Mouse (Mus musculus) MEL (cell line): ENCODE results near the gene Rest. TPM values are rescaled to one million over a fixed set of nuclear protein-coding genes. Genes with fewer than 3 reads are reported as not detected.
A peak's percentile ranks its signal among the peaks of the same experiment; 100 is the strongest.

Source experiments
- DNase-seq: peaks from one replicate; pipeline ENCODE4 v3.0.0; 2011; ENCODE audit warnings: low read depth, low spot score
- H3K27ac ChIP-seq: 2 replicates; pipeline ENCODE4 v1.5.1; 2012; ENCODE audit warnings: low read depth, mild to moderate bottlenecking, control low read depth, low read length, moderate library complexity; ENCODE audit not compliant: control insufficient read depth
- H3K27me3 ChIP-seq, 2 experiments: fragments of 150-350 bp in 1 of 2; sonication (generic) in 1 of 2; 2 replicates each; pipeline ENCODE4 v1.6.1; 2012; ENCODE audit warnings: low read length in 2 of 2, mild to moderate bottlenecking in 2 of 2, improper control_type of control experiment in 1 of 2, moderate library complexity in 1 of 2; ENCODE audit not compliant: insufficient read depth in 2 of 2, control insufficient read depth in 1 of 2
- H3K36me3 ChIP-seq, 2 experiments: 2 replicates each; pipeline ENCODE4 v1.6.1; 2012 to 2014; ENCODE audit warnings: low read length in 2 of 2, improper control_type of control experiment in 1 of 2, inconsistent platforms in 1 of 2, mild to moderate bottlenecking in 1 of 2; ENCODE audit not compliant: insufficient read depth in 2 of 2, control insufficient read depth in 1 of 2
- H3K4me1 ChIP-seq, 2 experiments: fragments of 150-350 bp in 1 of 2; sonication (generic) in 1 of 2; 2 replicates each; pipeline ENCODE4 v1.6.1; 2012; ENCODE audit warnings: low read length in 2 of 2, improper control_type of control experiment in 1 of 2, mild to moderate bottlenecking in 1 of 2; ENCODE audit not compliant: insufficient read depth in 2 of 2, control insufficient read depth in 1 of 2
- H3K4me3 ChIP-seq, 2 experiments: fragments of 150-350 bp in 1 of 2; sonication (generic) in 1 of 2; 2 replicates each; pipeline ENCODE4 v1.5.1; 2012; ENCODE audit warnings: low read depth in 2 of 2, low read length in 2 of 2, mild to moderate bottlenecking in 2 of 2, moderate library complexity in 2 of 2, control low read depth in 1 of 2, improper control_type of control experiment in 1 of 2; ENCODE audit not compliant: control insufficient read depth in 1 of 2, insufficient read depth in 1 of 2
- H3K79me2 ChIP-seq: 2 replicates; pipeline ENCODE4 v1.6.1; 2012; ENCODE audit warnings: mild to moderate bottlenecking, low read length, moderate library complexity; ENCODE audit not compliant: control insufficient read depth, poor library complexity, insufficient read depth
- H3K9ac ChIP-seq: 2 replicates; pipeline ENCODE4 v1.6.1; 2012; ENCODE audit warnings: low read depth, mild to moderate bottlenecking, control low read depth, low read length, moderate library complexity; ENCODE audit not compliant: control insufficient read depth, poor library complexity, severe bottlenecking
- H3K9me3 ChIP-seq: fragments of 150-350 bp; sonication (generic); replicated peaks from 2 replicates; pipeline ENCODE4 v1.6.1; 2012; ENCODE audit warnings: mild to moderate bottlenecking, low read length, improper control_type of control experiment, moderate library complexity; ENCODE audit not compliant: insufficient read depth
- BHLHE40 ChIP-seq: IDR thresholded peaks from 2 replicates; pipeline ENCODE4 v1.6.1; 2012; ENCODE audit warnings: low read depth, mild to moderate bottlenecking, inconsistent platforms, low read length, improper control_type of control experiment, borderline replicate concordance
- CHD2 ChIP-seq: IDR thresholded peaks from 2 replicates; pipeline ENCODE4 v1.6.1; 2011; ENCODE audit warnings: low read length, improper control_type of control experiment
- CTCF ChIP-seq, 3 experiments: IDR thresholded peaks in 2 of 3; conservative IDR thresholded peaks in 1 of 3; 2 replicates each; pipeline ENCODE4 v1.5.1; 2011 to 2012; ENCODE audit warnings: low read length in 3 of 3, low read depth in 2 of 3, mild to moderate bottlenecking in 2 of 3, improper control_type of control experiment in 1 of 3, inconsistent platforms in 1 of 3, mixed read lengths in 1 of 3, moderate library complexity in 1 of 3; ENCODE audit not compliant: control insufficient read depth in 1 of 3, insufficient read depth in 1 of 3, poor library complexity in 1 of 3, severe bottlenecking in 1 of 3
- ELF1 ChIP-seq: IDR thresholded peaks from 2 replicates; pipeline ENCODE4 v1.6.1; 2014; ENCODE audit warnings: low read depth, mild to moderate bottlenecking, inconsistent platforms, low read length, improper control_type of control experiment, moderate library complexity
- ETS1 ChIP-seq: IDR thresholded peaks from 2 replicates; pipeline ENCODE4 v1.6.1; 2012; ENCODE audit warnings: low read depth, mild to moderate bottlenecking, inconsistent platforms, low read length, improper control_type of control experiment, moderate library complexity
- GATA1 ChIP-seq: IDR thresholded peaks from 2 replicates; pipeline ENCODE4 v1.6.1; 2011; ENCODE audit warnings: low read depth, low read length, improper control_type of control experiment
- HCFC1 ChIP-seq: IDR thresholded peaks from 2 replicates; pipeline ENCODE4 v1.6.1; 2012; ENCODE audit warnings: low read depth, mild to moderate bottlenecking, inconsistent platforms, low read length, improper control_type of control experiment, moderate library complexity
- JUND ChIP-seq: IDR thresholded peaks from 2 replicates; pipeline ENCODE4 v1.6.1; 2011; ENCODE audit warnings: low read depth, mild to moderate bottlenecking, improper control_type of control experiment, low read length
- KAT2A ChIP-seq: conservative IDR thresholded peaks from 2 replicates; pipeline ENCODE4 v1.6.1; 2012; ENCODE audit warnings: low read depth, low read length, improper control_type of control experiment, inconsistent platforms
- MAX ChIP-seq: IDR thresholded peaks from 2 replicates; pipeline ENCODE4 v1.6.1; 2011; ENCODE audit warnings: low read length, improper control_type of control experiment
- MAZ ChIP-seq: IDR thresholded peaks from 2 replicates; pipeline ENCODE4 v1.6.1; 2012; ENCODE audit warnings: low read depth, mild to moderate bottlenecking, inconsistent platforms, low read length, improper control_type of control experiment
- MXI1 ChIP-seq: IDR thresholded peaks from 2 replicates; pipeline ENCODE4 v1.6.1; 2011; ENCODE audit warnings: mild to moderate bottlenecking, low read depth, low read length, improper control_type of control experiment
- NELFE ChIP-seq: IDR thresholded peaks from 2 replicates; pipeline ENCODE4 v1.6.1; 2011; ENCODE audit warnings: low read depth, low read length, improper control_type of control experiment
- NRF1 ChIP-seq: IDR thresholded peaks from 2 replicates; pipeline ENCODE4 v1.6.1; 2014; ENCODE audit warnings: low read depth, mild to moderate bottlenecking, inconsistent platforms, low read length, improper control_type of control experiment, moderate library complexity; ENCODE audit not compliant: poor library complexity, insufficient read depth, severe bottlenecking
- POLR2A ChIP-seq, 2 experiments: IDR thresholded peaks; 2 replicates each; pipeline ENCODE4 v1.6.1; 2011 to 2012; ENCODE audit warnings: low read length in 2 of 2, mild to moderate bottlenecking in 2 of 2, control low read depth in 1 of 2, improper control_type of control experiment in 1 of 2, low read depth in 1 of 2, moderate library complexity in 1 of 2; ENCODE audit not compliant: control insufficient read depth in 1 of 2, insufficient read depth in 1 of 2, poor library complexity in 1 of 2
- POLR2AphosphoS2 ChIP-seq: IDR thresholded peaks from 2 replicates; pipeline ENCODE4 v1.6.1; 2011; ENCODE audit warnings: low read length, improper control_type of control experiment
- POLR2AphosphoS5 ChIP-seq: IDR thresholded peaks from 2 replicates; pipeline ENCODE4 v1.6.1; 2012; ENCODE audit warnings: low read depth, borderline replicate concordance, mild to moderate bottlenecking, inconsistent platforms, low read length, moderate library complexity, mixed read lengths
- RAD21 ChIP-seq: IDR thresholded peaks from 2 replicates; pipeline ENCODE4 v1.6.1; 2011; ENCODE audit warnings: mild to moderate bottlenecking, low read depth, low read length, improper control_type of control experiment
- RCOR1 ChIP-seq: IDR thresholded peaks from 2 replicates; pipeline ENCODE4 v1.6.1; 2012; ENCODE audit warnings: low read depth, mild to moderate bottlenecking, inconsistent platforms, low read length, improper control_type of control experiment
- SIN3A ChIP-seq: IDR thresholded peaks from 2 replicates; pipeline ENCODE4 v1.6.1; 2012; ENCODE audit warnings: low read length, improper control_type of control experiment, inconsistent platforms
- TAL1 ChIP-seq: IDR thresholded peaks from 2 replicates; pipeline ENCODE4 v1.6.1; 2012; ENCODE audit warnings: mild to moderate bottlenecking, inconsistent platforms, low read length, moderate library complexity, mixed read lengths
- TCF12 ChIP-seq: IDR thresholded peaks from 2 replicates; pipeline ENCODE4 v1.6.1; 2014; ENCODE audit warnings: low read depth, mild to moderate bottlenecking, inconsistent platforms, low read length, improper control_type of control experiment, moderate library complexity
- UBTF ChIP-seq: IDR thresholded peaks from 2 replicates; pipeline ENCODE4 v1.6.1; 2012; ENCODE audit warnings: low read depth, mild to moderate bottlenecking, inconsistent platforms, low read length, improper control_type of control experiment, moderate library complexity, borderline replicate concordance; ENCODE audit not compliant: insufficient read depth
- USF2 ChIP-seq, 2 experiments: IDR thresholded peaks; 2 replicates each; pipeline ENCODE4 v1.6.1; 2011 to 2012; ENCODE audit warnings: improper control_type of control experiment in 2 of 2, low read length in 2 of 2, borderline replicate concordance in 1 of 2, inconsistent platforms in 1 of 2, low read depth in 1 of 2, mild to moderate bottlenecking in 1 of 2; ENCODE audit not compliant: insufficient read depth in 1 of 2
- ZNF384 ChIP-seq: IDR thresholded peaks from 2 replicates; pipeline ENCODE4 v1.6.1; 2012; ENCODE audit warnings: low read depth, mild to moderate bottlenecking, inconsistent platforms, low read length, improper control_type of control experiment
- polyA plus RNA-seq, 2 experiments: library from polyadenylated mRNA; stranded (reverse) in 1 of 2; unstranded in 1 of 2; fragments of >175 nt in 1 of 2; fragments of >200 nt in 1 of 2; gene quantifications; 2 replicates each; pipeline versions ENCODE4 v1.2.1 to v1.2.4; 2012; ENCODE audit warnings: low replicate concordance in 2 of 2, low read depth in 1 of 2; ENCODE audit not compliant: insufficient read length in 2 of 2, insufficient read depth in 1 of 2, missing spikeins in 1 of 2
- total RNA-seq: library from RNA; depleted of rRNA; stranded (reverse); fragments of 300-350 nt; gene quantifications from 2 replicates; pipeline ENCODE4 v1.2.3, GENCODE M21; 2012

Gene Rest
- total and polyA plus RNA-seq, 3 experiments = 7.4 to 20.6 (median 19.3) TPM

GRCm38 (mm10) chr5:77273151-77273550 is 7.9 kb downstream of the Rest start:
- Histone ChIP-seq H3K4me3 (no peak overlapping the region), H3K4me1 (no peaks in the 10 kb centered on the region; a peak in 1 of 4 replicates), H3K9me3 (no peaks in the 10 kb centered on the region), H3K27ac (no peak overlapping the region), H3K27me3 (no peaks in the 10 kb centered on the region), H3K36me3 (peaks cover 18 to 54% of the 10 kb centered on the region in 2 experiments), H3K9ac (no peak overlapping the region), H3K79me2 (peaks cover 47% of the 10 kb centered on the region)
- DNase-seq = no peak
- TF ChIP-seq POLR2A (IDR thresholded peaks at IDR 0.05; ENCODE audit: control insufficient read depth in 1 of 2, insufficient read depth in 1 of 2, low read depth in 1 of 2, low read length in 2 of 2, poor library complexity in 1 of 2) (no peak), ZNF384 (no peak), USF2 (IDR thresholded peaks at IDR 0.05; ENCODE audit: borderline replicate concordance in 1 of 2, insufficient read depth in 1 of 2, low read depth in 1 of 2, low read length in 2 of 2) (no peak), NRF1 (no peak), RCOR1 (no peak), ETS1 (no peak), MXI1 (no peak), NELFE (no peak), UBTF (no peak), MAZ (no peak), HCFC1 (no peak), SIN3A (no peak), CHD2 (no peak), BHLHE40 (no peak), POLR2AphosphoS5 (no peak), JUND (no peak), KAT2A (no peak), TCF12 (no peak), POLR2AphosphoS2 (no peak), TAL1 (no peak)

- peak; percentile 76 for DNase-seq
- Histone ChIP-seq H3K4me3 (no peak overlapping the region), H3K9me3 (no peaks in the 10 kb centered on the region), H3K27me3 (no peaks in the 10 kb centered on the region), H3K9ac (no peak overlapping the region), H3K27ac (no peak overlapping the region), H3K36me3 (peaks cover 6 to 57% of the 10 kb centered on the region in 2 experiments), H3K79me2 (peaks cover 25% of the 10 kb centered on the region), H3K4me1 (no peaks in the 10 kb centered on the region; a peak in 1 of 4 replicates)
- TF ChIP-seq GATA1 (peak; percentile 41), HCFC1 (0 out of 2 replicates have a peak, but pooled peaks have one; percentile 32), UBTF (no peak), NELFE (no peak), CTCF (IDR thresholded peaks at IDR 0.05 in 2 of 3, conservative IDR thresholded peaks at IDR 0.05 in 1 of 3; ENCODE audit: control insufficient read depth in 1 of 3, insufficient read depth in 1 of 3, low read depth in 2 of 3, low read length in 3 of 3, poor library complexity in 1 of 3, severe bottlenecking in 1 of 3) (peak; percentile 52 to 95 (median 67)), RAD21 (peak; percentile 14), ELF1 (no peak), TCF12 (no peak), POLR2AphosphoS5 (no peak), MXI1 (no peak), MAX (no peak)
Measured at GRCm38 (mm10) chr5:77275950-77276349, 10.7 kb downstream of the Rest start.
